Mouse (Mus musculus): Measurements from ENCODE around the gene Ccdc182. TPM values are rescaled to one million over a fixed set of nuclear protein-coding genes. Genes with fewer than 3 reads are reported as not detected.

The Ccdc182 gene
- not detected for total RNA-seq (2021)

DNA sequence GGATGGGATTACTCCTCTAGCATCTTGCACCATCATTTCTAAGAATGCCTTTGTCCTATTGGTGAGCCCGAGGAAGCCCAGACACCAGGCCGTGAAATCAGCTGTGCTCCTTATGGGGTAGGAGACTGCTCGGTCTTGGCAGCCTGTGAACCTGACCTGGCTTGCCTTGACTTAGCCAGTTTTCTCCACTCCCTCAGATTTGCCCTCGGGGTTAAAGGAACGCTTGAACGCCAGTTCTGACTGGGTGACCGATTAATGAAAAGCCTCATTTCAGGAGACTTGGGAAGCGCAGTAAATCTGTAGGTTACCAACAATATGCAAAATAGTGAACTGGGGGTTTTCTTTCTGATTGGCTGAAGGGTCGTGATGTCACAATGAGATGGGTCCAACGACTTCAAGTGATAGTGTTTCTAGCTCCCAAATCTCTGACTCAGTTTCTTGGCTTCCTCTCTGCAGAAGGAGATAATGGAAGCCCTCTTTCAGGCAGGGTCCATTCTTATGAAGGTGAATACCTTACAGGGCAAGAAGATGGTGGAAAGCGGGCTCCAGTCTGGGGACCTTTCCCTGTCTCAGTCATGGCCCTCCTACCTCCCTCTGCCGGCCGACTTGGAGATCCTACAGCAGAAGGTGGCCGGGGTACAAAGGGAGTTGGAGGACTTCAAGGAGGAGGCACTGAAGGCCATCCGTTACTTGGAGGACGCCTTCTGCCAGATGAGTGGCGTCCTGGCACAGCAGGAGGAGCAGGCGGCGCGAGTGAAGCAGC is at the start of gene Ccdc182:
Gene Ccdc182 (plus strand): TSS at position 428 of the 763 bp plus-strand sequence.
- DNase-seq = no peak

DNA sequence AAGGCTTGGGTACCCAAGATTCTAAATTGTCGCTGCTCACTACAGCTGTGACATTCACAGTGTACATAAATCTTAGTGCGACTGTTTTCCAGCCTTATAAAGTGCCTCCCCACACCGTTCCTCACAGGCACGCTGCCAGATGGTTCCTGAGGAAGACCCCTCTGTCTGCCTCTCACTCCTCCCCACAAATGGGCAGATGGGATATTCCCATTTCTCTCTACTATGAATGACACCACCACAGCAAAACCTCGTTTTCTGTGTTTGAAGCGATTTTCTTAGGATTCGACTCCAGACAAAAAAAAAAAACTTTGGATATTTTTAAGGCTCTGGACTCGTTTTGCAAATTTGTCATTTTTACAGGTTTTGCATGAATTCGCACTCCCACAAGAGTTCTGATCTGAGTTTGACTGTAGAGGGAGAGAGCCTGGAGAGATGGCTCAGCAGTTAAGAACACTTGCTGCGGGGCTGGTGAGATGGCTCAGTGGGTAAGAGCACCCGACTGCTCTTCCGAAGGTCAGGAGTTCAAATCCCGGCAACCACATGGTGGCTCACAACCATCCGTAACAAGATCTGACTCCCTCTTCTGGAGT is 48.2 kb upstream of the Ccdc182 start:
- DNase-seq = no peak

DNA sequence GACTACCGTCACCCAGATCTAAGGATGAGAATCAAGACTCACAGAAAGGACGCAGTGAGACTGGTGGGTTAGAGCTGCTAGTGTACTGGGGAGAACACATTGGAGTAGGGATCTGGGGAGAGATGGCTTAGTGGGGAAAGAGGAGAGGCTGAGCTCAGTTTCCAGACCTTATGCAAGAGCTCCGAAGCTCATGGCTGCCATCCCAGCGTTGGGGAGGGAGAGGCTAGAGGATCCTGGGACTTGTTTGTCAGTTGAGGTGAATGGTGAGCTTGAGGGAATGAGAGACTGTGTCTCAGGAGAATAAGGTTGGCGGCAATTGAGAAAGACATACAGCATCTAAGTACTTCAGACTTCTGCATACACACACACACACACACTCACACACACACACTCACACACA is 45.2 kb upstream of the Ccdc182 start:
- DNase-seq = no peak

DNA sequence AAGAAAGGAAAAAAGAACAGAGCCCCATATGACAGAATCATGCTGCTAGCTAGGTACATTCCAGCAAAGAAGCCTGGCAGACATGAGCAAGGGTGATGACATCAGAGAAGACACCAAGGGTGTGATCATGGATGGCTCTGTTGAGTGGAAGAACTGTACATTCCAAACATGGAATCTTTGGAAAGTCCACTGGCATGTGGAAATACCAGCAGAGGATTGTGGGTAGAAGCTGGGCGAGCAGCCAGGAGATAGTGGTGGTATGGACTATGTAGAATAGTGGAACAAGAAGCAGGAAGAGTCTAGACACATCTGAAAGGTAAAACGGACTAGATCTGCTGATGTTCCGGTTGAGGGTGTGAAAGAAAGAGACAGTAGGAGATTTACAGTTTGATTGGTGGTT is 43.3 kb upstream of the Ccdc182 start:
- peak; percentile 89 for DNase-seq

DNA sequence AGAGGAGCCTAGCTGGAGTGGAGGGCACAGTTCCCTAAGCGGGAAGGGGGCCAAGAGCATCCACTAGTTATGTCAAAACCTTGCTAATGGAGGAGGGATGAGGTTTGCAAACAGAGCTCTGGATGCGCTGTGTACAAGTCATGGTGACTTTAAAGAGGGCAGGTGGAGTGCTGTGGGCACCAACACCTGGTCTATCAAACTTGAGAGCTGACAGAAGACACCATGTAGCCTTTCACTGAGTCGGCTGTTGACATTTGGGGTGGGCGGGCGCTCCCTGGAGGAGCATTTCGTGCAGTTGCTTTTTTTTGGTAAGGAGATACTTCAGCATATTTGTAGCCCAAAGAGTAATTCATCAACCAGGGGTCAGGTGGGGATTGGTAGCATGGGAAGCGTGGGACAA is 42.6 kb upstream of the Ccdc182 start:
- DNase-seq = no peak

DNA sequence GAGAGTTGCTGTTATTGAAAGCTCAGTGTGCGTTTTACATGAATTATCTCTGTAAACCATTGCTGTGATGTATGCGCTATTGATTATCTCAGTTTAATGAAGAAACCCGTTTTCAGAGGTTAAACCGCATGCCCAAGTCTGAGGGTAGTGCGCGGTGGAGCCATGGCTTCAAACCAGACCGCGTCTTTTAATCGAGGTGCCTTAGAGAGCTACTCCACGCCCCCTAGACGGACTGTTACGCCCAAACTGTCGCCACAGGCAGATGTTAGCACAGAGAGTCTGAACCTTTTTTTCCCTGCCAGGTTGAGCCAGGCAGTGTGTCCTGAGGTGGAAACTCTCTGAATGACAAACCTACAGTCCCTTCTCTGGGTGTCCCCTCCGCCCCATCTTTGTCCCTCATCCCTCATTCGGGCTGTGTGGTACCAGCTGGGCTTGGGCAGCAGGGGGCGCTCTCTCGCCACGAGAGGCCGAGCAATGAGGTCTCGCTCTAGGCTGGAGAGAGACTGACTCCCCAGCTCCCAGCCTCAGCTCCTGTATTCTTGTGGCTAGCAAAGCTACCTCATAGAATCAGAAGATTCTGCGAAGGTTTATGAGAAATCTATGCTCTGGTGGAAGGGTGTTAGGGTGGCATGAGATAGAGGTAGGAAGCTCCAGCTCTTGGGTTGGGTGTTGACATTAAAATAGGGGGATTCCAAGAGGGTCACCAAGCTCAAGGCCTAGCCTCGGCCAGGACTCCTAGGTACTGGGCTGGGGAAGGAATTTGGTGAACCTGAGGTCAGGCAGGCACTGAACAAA is 41.7 kb upstream of the Ccdc182 start:
- peak; percentile 96 for DNase-seq

DNA sequence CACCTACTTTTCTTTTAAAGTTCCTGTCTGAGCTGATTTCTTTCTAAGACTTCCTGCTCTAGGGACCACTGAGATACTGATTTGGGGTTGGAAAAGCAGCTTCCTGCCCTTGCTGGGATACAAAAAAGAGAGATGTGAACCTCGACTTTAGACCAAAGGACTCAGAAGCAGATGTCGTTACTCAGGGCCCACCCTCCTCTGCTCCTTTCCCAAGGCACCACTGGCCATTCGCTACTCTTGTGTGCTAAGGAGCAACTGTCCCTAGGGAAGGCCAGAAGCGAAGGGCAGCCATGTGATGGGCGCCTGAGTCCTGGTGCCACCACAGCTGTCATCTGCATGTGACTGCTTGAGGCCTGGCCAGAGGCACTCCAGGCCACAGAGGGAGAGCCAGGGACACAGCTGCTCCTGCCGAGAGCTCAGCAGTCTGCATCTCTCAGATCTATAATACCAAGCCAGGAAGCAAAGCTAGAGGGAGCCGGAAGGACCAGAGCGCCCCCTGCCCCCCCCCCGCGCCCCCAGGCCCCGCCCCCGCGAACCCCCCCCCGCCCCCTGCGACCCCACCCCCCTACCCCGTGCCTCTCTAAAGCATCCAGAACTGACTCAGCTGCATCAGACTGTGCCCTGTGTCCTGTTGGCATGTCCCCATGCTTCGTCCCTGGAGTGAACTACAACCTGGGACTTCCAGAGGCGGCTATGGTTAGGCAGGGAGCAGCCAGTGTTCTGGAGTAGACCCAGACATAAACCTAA is 40.9 kb upstream of the Ccdc182 start:
- DNase-seq = peak; percentile 66

DNA sequence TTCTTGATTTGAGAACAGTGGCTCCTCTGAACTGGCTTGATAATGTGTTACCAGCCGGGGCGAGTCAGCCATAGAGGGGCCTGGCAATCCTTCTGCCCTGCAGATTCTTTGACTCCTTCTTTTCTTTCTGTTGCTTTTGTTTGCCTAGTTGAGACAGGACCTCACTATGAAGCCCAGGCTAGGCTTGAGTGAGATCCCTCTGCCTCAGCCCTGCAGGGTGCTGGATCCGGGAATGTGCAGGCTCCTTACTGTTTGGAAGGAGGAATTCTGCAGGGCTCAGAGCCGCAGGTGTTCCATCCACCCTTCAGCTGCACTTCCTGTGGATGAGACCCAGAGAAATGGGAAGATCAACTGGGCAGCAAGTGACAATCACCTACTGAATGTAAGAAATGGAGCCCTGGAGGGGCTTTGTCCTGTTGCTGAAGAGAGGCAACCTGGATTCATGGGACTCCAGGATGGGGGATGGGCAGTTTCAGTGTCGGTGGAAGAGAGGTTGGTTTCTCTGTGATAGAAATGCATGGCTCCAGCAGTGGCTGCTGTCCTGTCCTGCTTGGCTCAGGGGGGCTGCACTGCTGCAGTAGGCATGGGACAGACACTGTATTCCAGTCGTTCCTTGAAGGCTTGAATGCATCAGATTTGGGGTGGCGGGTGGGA is 40.2 kb upstream of the Ccdc182 start:
- no peak for DNase-seq

DNA sequence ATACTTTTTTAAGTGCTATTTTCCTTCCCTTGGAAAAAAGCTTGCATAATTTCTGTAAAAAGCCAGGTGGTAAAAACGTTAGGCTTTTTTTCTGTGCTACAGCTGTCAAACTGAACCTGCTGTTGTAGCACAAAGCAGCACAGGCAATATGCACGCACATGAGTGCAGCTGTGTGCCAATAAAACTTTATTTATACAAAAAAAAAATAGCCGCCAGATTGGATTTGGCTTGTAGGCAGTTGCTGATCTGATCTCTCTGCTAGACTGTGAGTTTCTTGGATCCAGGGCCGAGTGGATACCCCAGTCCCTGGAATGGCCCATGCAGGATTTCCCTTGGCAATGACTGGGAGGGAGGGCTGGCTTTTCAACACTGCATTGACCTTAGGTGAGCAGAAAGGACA is 36.2 kb upstream of the Ccdc182 start:
- no peak for DNase-seq

DNA sequence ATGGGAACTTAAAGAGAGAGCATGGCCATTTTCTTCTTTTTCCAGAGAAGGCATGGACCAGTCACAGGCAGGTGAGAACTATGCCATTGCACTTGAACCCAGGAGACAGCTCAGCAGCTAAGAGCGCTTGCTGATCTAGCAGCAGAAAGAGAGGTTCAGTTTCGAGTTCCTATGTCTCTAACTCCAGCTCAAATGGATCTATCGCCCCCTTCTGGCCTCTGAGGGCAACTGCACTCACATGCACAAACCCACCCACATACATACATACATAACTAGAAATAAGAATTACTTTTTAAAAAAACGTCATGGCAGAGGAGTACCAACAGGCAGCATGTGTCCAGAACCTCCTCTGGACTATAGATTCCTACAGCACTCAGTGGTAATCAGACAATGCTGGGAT is 35.6 kb upstream of the Ccdc182 start:
- DNase-seq = no peak

DNA sequence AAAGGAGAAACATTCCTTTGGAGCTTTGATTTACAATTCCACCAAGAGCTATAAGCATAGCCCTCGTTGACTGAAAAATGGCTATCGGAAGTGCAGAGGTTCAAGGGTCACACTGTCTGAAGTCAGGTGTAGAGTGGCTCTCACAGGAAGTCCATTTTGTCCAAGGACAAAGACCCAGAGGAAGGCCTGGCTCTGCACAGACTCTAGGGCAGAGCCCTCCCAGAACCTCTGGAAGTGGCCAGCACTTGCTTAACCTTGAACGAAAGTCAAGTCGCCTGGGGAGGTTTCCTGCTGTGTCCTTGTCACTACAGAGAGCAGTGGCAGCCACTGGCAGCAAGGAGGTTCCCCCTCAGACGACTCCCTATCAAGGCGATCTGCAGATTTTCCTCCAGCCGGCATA is 33.4 kb upstream of the Ccdc182 start:
- DNase-seq = no peak

DNA sequence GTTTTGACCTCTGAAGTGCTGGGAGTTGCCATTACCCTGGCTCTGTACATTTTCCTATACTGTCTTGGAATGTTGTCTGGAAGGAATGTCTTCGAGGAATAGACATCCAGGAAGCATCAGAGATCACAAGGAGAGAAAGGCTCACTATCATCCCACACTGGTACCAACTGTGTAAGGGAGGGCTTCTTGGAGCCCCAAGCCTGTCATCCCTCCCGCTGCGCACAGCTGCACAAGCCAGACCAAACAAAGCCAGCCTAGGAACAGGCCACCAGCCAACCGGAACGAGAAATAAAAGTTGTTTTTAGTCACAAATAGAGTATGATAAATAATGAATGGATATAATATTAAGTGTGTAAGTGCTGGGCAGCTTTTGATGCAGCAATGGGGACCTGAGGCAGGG is 29.0 kb upstream of the Ccdc182 start:
- no peak for DNase-seq

DNA sequence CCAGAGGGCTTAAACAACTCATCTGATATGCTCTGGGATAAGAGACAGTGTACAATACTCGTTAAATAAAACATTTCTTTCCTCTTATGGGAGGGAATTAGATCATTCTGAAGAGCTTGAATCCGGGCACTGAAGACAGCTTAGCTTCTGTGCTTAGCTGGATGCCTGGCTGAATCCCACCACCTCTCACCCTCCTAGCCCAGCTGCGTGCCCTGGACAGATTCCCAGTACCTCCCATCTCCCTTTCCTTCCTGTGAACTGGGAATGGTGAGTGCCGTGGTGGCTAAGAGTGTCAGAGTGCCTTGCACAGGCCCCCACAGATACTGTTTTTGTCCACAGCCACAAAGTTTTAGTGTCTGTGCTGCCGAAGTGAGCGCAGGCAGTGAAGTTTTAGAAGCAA is 27.5 kb upstream of the Ccdc182 start:
- no peak for DNase-seq

DNA sequence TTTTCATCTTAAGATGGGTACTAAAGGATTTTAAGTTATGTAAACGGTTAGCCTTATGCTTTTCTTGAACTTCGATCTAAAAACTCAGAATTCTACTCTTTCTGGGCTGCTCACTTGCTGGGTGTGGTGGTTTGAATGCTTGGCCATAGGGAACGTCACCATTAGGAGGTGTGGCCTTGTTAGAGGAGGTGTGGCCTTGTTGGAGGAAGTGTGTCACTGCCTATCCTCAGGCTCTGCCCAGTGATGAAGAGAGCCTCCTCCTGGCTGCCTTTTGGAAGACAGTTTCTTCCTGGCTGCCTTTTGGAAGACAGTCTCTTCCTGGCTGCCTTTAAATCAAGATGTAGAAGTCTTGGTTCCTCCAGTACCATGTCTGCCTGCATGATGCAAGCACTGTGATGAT is 22.0 kb upstream of the Ccdc182 start:
- no peak for DNase-seq

DNA sequence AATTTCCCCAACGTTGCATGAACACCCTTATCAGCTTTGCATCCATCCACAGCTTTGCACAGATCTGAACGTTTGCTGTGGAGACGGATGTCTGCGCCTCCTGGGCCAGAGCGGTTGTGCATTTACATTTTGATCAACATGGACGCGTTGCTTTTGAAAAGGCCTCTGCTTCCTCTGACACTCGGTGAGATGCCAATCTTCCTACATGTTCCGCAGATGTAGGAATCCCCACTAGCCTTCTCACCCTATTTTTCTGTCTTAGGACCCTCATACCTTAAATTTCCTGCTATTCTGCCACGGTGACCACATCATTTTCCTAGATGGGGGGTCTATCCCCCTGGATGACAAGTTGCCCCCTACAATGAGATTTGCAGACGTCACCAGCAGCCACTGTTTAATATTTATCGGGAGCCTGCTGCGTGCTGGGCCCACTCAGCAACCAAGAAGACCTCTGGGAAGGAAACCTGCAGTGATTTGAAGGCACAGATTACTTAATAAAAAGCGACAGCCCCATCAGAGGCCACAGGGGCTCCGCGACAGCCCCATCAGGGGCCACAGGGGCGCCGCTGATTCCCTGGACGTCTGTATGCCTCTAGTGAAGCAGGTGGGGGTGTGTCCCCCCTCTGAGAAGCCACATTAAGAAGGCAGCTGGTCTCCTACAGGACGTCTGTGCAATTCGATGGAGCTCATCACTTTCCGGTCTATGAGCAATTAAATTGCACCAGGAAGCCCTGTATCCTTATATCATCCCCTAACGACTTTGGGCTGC is 19.6 kb upstream of the Ccdc182 start:
- no peak for DNase-seq

DNA sequence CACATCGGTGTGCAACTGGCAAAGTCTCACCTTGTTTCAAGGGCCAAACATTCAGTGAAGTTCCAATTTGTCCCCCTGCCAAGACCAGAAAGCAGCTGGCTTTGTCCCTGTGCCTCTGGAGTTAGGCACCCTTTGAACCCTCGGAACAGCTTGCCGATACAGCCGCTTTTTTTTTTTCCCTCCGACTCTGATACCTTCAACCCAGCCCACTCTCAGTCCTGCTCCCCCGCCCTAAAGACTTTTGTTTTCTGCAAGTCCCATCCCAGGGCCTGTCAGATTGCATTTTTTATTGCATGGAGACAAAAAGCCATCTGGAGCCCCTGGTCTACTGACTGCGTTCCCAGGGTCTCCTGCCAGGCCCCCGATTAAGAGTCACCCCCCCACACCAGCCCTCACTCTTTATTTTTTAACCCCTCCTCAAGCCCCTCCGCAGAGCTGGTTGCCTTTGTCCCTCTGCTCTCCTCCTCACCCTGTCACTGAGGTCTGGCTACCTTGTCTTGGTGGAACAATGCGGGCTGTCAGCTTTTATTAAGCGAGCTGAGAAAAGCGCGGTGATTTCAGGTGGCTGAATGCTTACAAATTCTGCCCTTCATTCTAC is 18.9 kb upstream of the Ccdc182 start:
- DNase-seq = no peak

DNA sequence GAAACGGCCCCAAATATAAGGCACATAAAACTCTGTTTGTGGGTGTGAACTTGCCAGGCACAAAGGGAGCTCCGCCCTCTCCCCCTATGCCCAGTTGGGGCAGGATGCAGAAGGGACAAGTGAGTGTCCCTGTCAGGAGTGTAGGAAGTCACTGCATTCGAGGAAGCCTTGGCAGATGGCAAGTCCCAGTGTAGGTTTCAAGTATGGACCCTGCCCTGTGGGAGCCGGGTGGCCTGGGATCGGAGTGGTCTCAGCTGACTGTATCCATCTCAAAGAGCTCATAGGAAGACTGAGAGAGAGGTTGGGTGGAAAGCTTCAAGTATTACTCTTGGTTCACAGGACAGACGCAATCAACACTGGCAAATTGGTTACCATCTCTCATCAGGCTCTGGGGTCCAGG is 17.9 kb upstream of the Ccdc182 start:
- no peak for DNase-seq

DNA sequence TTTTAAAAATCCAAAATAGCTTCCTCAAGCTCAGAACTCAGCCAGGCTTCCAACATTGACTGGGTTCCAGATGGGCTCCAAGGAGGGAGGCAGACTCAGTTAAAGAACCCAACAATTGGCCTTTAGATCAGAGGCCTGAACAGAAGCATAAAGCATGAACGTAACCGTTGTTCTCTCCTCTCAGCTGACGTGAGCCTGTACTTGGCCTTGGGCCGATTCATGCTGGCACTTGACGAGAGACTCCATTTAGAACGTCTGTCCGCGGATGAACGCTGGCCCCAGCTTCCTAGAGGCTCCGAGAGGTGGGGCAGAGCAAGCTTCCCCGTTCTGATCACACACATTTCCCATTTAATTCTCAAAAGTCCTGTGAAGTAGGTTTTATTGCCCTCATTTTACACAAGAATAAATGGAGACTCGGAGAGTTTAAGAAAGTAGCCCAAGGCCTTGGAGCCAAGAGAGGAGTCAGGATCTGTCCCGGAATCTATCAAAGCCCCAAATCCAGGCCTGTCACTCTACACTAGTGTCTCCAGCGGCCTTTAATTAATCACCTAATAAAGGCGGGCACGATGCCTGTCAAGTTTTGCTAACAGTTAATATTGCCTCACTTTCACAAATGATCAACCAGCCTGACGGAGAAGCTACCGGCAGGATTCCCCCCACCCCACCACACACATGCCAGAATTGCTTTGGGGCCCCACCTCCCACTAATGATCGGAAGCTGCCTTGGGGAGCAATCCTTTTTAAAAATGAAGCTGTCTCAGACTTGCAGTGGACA is 17.1 kb upstream of the Ccdc182 start:
- DNase-seq = peak; percentile 62

DNA sequence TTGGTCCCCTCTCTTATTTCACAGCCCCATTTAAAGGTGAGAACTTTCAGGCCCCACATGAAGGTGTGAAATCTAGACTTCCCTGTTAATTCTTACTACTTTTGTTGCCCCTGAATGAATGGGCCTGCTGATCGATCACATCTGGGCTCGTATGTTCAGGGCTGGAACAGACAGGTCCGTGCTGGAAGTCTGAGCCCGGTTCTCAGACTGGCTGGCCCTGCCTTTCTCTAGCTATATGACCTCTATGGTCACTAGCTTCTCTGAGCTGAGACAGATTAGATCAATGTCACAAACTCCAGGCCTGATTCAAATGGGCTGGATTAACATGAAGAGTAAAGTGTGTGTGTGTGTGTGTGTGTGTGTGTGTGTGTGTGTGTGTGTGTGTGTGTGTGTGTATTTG is 14.9 kb upstream of the Ccdc182 start:
- DNase-seq = no peak

DNA sequence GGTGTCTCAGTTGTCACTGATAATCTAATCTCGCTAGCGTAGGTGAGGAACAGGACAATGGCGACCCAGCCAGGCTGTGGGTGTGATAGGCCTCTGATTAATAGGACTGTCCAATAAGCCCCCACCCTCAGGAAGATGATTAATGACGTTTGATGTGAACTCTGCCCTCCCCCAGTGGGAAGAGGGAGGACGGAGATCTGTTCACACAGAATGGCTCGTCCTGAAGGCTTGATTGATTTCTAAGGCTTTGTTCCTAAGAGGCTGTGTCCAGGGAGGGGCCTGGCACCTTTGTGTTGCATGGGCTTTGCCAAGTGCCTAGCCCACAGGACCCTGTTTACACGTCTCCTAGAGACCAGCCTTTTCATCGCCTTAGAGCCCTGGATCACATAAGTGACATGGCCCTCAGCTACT is 13.4 kb upstream of the Ccdc182 start:
- DNase-seq = no peak
